Mouse (Mus musculus) small intestine, adult 2 months (tissue): ENCODE measurements around the gene Dusp16.

Experiments
- CTCF ChIP-seq: fragments of 200-500 bp; IDR thresholded peaks from 2 replicates; pipeline ENCODE4 v1.5.1; 2012; ENCODE audit warnings: low read depth, mild to moderate bottlenecking, control low read depth, inconsistent platforms, low read length, moderate library complexity, mixed read lengths; ENCODE audit not compliant: insufficient replicate concordance, insufficient read length; ENCODE audit errors: extremely low read depth
- POLR2A ChIP-seq: fragments of 200-500 bp; IDR thresholded peaks from 2 replicates; pipeline ENCODE4 v1.6.1; 2012; ENCODE audit warnings: low read depth, mild to moderate bottlenecking, control low read depth, inconsistent platforms, low read length, moderate library complexity

GRCm38 (mm10) chr6:134736853-134737252 is 55.6 kb downstream of the Dusp16 start:
- no peak for TF ChIP-seq CTCF
- TF ChIP-seq POLR2A, result no peak
